Mouse (Mus musculus) ES-E14 (cell line): ENCODE results near the gene Trim9.

Source experiments
- CHD2 ChIP-seq: IDR thresholded peaks from 2 replicates; pipeline ENCODE4 v1.6.1; 2014; ENCODE audit warnings: mild to moderate bottlenecking, low read depth, low read length, inconsistent platforms
- HCFC1 ChIP-seq: IDR thresholded peaks from 2 replicates; pipeline ENCODE4 v1.6.1; 2012; ENCODE audit warnings: low read length, inconsistent platforms, borderline replicate concordance; ENCODE audit not compliant: insufficient read depth
- MAFK ChIP-seq: IDR thresholded peaks from 2 replicates; pipeline ENCODE4 v1.6.1; 2014; ENCODE audit warnings: mild to moderate bottlenecking, low read depth, low read length, inconsistent platforms; ENCODE audit not compliant: insufficient read depth
- ZC3H11A ChIP-seq: IDR thresholded peaks from 2 replicates; pipeline ENCODE4 v1.6.1; 2012; ENCODE audit warnings: low read depth, mild to moderate bottlenecking, inconsistent platforms, low read length, borderline replicate concordance
- ZNF384 ChIP-seq: IDR thresholded peaks from 2 replicates; pipeline ENCODE4 v1.6.1; 2012; ENCODE audit warnings: low read depth, low read length, inconsistent platforms

GRCm38 (mm10) chr12:70368820-70369219 lies 21.4 kb upstream of the Trim9 start:
- TF ChIP-seq ZC3H11A: no peak
- TF ChIP-seq MAFK: no peak
- TF ChIP-seq CHD2: no peak
- TF ChIP-seq HCFC1: no peak
- no peak for TF ChIP-seq ZNF384
